Comparison of ENCODE assay signal across 19 mouse cellular contexts in the genomic region with DNA sequence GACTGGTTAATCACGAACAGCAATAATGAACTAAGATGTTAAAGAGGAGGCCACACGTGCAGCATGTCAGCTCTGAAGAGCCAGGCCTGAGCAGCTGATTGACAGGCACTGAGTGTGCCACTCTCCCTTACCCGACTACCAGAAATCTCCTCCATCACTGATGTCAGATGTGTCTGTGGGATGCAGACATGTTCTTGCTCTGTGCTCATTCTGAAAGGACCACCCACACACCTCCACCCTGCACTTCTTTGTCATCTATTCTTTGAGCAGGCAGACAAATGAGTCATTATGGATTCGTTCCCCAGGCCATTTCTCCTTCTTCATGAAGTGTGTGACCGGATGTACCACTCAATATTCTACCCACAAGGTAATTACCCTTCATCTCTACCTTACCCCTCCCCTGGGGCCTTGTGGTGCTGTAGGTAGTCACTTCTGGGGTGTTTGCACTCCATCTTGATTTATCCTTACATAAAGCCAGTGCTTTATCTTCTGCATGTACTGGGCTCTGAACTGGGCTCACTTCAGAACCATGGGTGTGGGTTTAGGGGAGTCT.
DNase-seq lines count a peak whose midpoint lies in the region; ATAC-seq lines count a peak whose summit lies in the region.
"Had no signal": no experiment of that assay in that cellular context is flagged by ENCODE, and none has a peak within 500 bp of the region (broad histone marks: within the 10 kb centered on the region; RNA-seq: fewer than 3 reads in every experiment).

No protein-coding gene starts in this region.

- no peak overlapping the region for H3K27ac ChIP-seq in hindbrain, embryonic 12.5 days
- H3K27ac ChIP-seq in hindbrain, embryonic 10.5 days, result no peak overlapping the region
- H3K27ac ChIP-seq in heart, embryonic 11.5 days (ENCODE audit: low read depth, low read length), result no peak overlapping the region
- H3K27ac ChIP-seq: kidney, postnatal 0 days; liver, embryonic 14.5 days; neural tube, embryonic 15.5 days had no signal

- ATAC-seq in hindbrain, embryonic 12.5 days (ENCODE audit: low FRiP score), result 0 out of 2 replicates have a peak, but pooled peaks have one; percentile 22
- peak; percentile 66 for ATAC-seq in activated CD4-positive, CD25-positive, alpha-beta regulatory T cell, adult 4 months
- no peak for ATAC-seq in heart, embryonic 11.5 days (replicated peaks; ENCODE audit: insufficient number of reproducible peaks, low FRiP score, low TSS enrichment)
- ATAC-seq: forebrain, postnatal 0 days; intestine, embryonic 16.5 days; lung, postnatal 0 days had no signal

- DNase-seq in hindbrain, embryonic 10.5 days (ENCODE audit: low spot score), result no peak
- peak; percentile 33 for DNase-seq in 3T3-L1 (ENCODE audit: low read depth, low spot score)
- peak; percentile 5 to 37 for DNase-seq in layer of hippocampus, postnatal 14 days (ENCODE audit: low spot score in 2 of 2)
- no peak for DNase-seq in lung, postnatal 14 days
- no peak for DNase-seq in urinary bladder, postnatal 36 days (ENCODE audit: low spot score in 2 of 2)
- DNase-seq: adrenal gland, postnatal 25 days; cerebellum, postnatal 14 days; forebrain, postnatal 0 days; gastrocnemius, postnatal 25 days; heart, postnatal 4 days; retina, postnatal 1 day had no signal

- no peaks in the 10 kb centered on the region for H3K4me1 ChIP-seq in hindbrain, embryonic 12.5 days
- H3K4me1 ChIP-seq in hindbrain, embryonic 10.5 days (replicated peaks), result no peaks in the 10 kb centered on the region
- H3K4me1 ChIP-seq in heart, embryonic 11.5 days (ENCODE audit: control insufficient read depth, insufficient read depth, low read length), result no peaks in the 10 kb centered on the region
- H3K4me1 ChIP-seq: neural tube, embryonic 15.5 days had no signal

- H3K4me2 ChIP-seq in hindbrain, embryonic 12.5 days (replicated peaks), result no peak overlapping the region
- H3K4me2 ChIP-seq in heart, embryonic 11.5 days, result no peak overlapping the region
- H3K4me2 ChIP-seq: neural tube, embryonic 15.5 days had no signal

- H3K9me3 ChIP-seq in hindbrain, embryonic 12.5 days (replicated peaks), result no peaks in the 10 kb centered on the region
- no peaks in the 10 kb centered on the region for H3K9me3 ChIP-seq in hindbrain, embryonic 10.5 days
- no peaks in the 10 kb centered on the region for H3K9me3 ChIP-seq in heart, embryonic 11.5 days (replicated peaks; ENCODE audit: control insufficient read depth, low read length)
- H3K9me3 ChIP-seq: neural tube, embryonic 15.5 days had no signal

- no peaks in the 10 kb centered on the region for H3K36me3 ChIP-seq in hindbrain, embryonic 12.5 days
- H3K36me3 ChIP-seq in hindbrain, embryonic 10.5 days, result no peaks in the 10 kb centered on the region
- no peaks in the 10 kb centered on the region for H3K36me3 ChIP-seq in heart, embryonic 11.5 days (ENCODE audit: control insufficient read depth, insufficient read depth, low read length)
- H3K36me3 ChIP-seq: neural tube, embryonic 15.5 days had no signal

- no peaks in the 10 kb centered on the region for H3K27me3 ChIP-seq in hindbrain, embryonic 12.5 days
- no peaks in the 10 kb centered on the region for H3K27me3 ChIP-seq in hindbrain, embryonic 10.5 days (ENCODE audit: insufficient read depth, poor library complexity, severe bottlenecking)
- no peaks in the 10 kb centered on the region for H3K27me3 ChIP-seq in heart, embryonic 11.5 days (ENCODE audit: control insufficient read depth, insufficient read depth, low read length)
- H3K27me3 ChIP-seq: neural tube, embryonic 15.5 days had no signal

- 44% methylated on average over 5 of the region's 5 CpGs for WGBS in hindbrain, embryonic 12.5 days
- WGBS in hindbrain, embryonic 10.5 days, result 63% methylated on average over 5 of the region's 5 CpGs
- WGBS in heart, embryonic 11.5 days (ENCODE audit: insufficient replicate concordance), result 43% methylated on average over 5 of the region's 5 CpGs

- H3K9ac ChIP-seq in hindbrain, embryonic 12.5 days, result no peak overlapping the region
- no peak overlapping the region for H3K9ac ChIP-seq in heart, embryonic 11.5 days (ENCODE audit: low read depth, low read length)
- H3K9ac ChIP-seq: forebrain, postnatal 0 days; liver, embryonic 14.5 days; neural tube, embryonic 15.5 days had no signal

- H3K4me3 ChIP-seq in hindbrain, embryonic 12.5 days, result no peak overlapping the region
- no peak overlapping the region for H3K4me3 ChIP-seq in hindbrain, embryonic 10.5 days
- no peak overlapping the region for H3K4me3 ChIP-seq in heart, embryonic 11.5 days (ENCODE audit: low read depth, low read length)
- H3K4me3 ChIP-seq: neural tube, embryonic 15.5 days had no signal

Comparison
In these comparisons a context has a peak if more than half of its experiments do, and no peak if none do; other contexts are left out.
1. DNase-seq: peak in 3T3-L1 (single experiment) and layer of hippocampus, postnatal 14 days (2 of 2); none in hindbrain, embryonic 10.5 days (single experiment), lung, postnatal 14 days (single experiment) and urinary bladder, postnatal 36 days (0 of 2).